Comparison of ENCODE assay signal across 13 mouse cellular contexts in genomic region chr11:75596726-75597255, GRCm38 (mm10). TPM values are rescaled to one million over a fixed set of nuclear protein-coding genes. Genes with fewer than 3 reads are reported as not detected.
DNase-seq lines count a peak whose midpoint lies in the region; ATAC-seq and TF ChIP-seq lines count a peak whose summit lies in the region.
"Had no signal": no experiment of that assay in that cellular context is flagged by ENCODE, and none has a peak within 500 bp of the region (broad histone marks: within the 10 kb centered on the region; RNA-seq: fewer than 3 reads in every experiment).

No protein-coding gene starts in this region.

- no peak for TF ChIP-seq EP300 in MEL (IDR thresholded peaks at IDR 0.05; ENCODE audit: low read depth in 1 of 2, low read length in 2 of 2)
- no peak for TF ChIP-seq EP300 in heart, postnatal 0 days (IDR thresholded peaks at IDR 0.05; ENCODE audit: low read depth)

- WGBS in heart, embryonic 12.5 days = 51% methylated on average over 3 of the region's 3 CpGs
- WGBS in heart, postnatal 0 days = 38% methylated on average over 3 of the region's 3 CpGs
- 91% methylated on average over 3 of the region's 3 CpGs for WGBS in hindbrain, embryonic 14.5 days
- 96% methylated on average over 3 of the region's 3 CpGs for WGBS in forebrain, embryonic 14.5 days

- H3K27ac ChIP-seq in heart, embryonic 12.5 days (ENCODE audit: poor library complexity, severe bottlenecking) = no peak overlapping the region
- no peak overlapping the region for H3K27ac ChIP-seq in MEL (ENCODE audit: control insufficient read depth, low read depth, low read length)
- H3K27ac ChIP-seq in heart, postnatal 0 days (ENCODE audit: low read depth) = 0 out of 2 replicates have a peak overlapping the region, but pooled peaks have one; percentile 4
- H3K27ac ChIP-seq in hindbrain, embryonic 14.5 days = no peak overlapping the region
- no peak overlapping the region for H3K27ac ChIP-seq in forebrain, embryonic 14.5 days (ENCODE audit: low read depth, low read length)

- H3K79me2 ChIP-seq in MEL (ENCODE audit: control insufficient read depth, insufficient read depth, low read length, poor library complexity) = peaks cover 2% of the 10 kb centered on the region

- no peak for TF ChIP-seq CTCF in MEL (IDR thresholded peaks at IDR 0.05 in 2 of 3, conservative IDR thresholded peaks at IDR 0.05 in 1 of 3; ENCODE audit: control insufficient read depth in 1 of 3, insufficient read depth in 1 of 3, low read depth in 2 of 3, low read length in 3 of 3, poor library complexity in 1 of 3, severe bottlenecking in 1 of 3)
- no peak for TF ChIP-seq CTCF in heart, postnatal 0 days (IDR thresholded peaks at IDR 0.05; ENCODE audit: low read depth)

- no peak for TF ChIP-seq POLR2A in MEL (IDR thresholded peaks at IDR 0.05; ENCODE audit: control insufficient read depth in 1 of 2, insufficient read depth in 1 of 2, low read depth in 1 of 2, low read length in 2 of 2, poor library complexity in 1 of 2)

- H3K4me3 ChIP-seq in heart, embryonic 12.5 days = no peak overlapping the region
- no peak overlapping the region for H3K4me3 ChIP-seq in MEL (ENCODE audit: control insufficient read depth in 1 of 2, insufficient read depth in 1 of 2, low read depth in 2 of 2, low read length in 2 of 2)
- no peak overlapping the region for H3K4me3 ChIP-seq in heart, postnatal 0 days (ENCODE audit: low read depth, low read length)
- no peak overlapping the region for H3K4me3 ChIP-seq in hindbrain, embryonic 14.5 days (replicated peaks; ENCODE audit: low read length)
- H3K4me3 ChIP-seq in forebrain, embryonic 14.5 days (ENCODE audit: low read depth, low read length) = no peak overlapping the region
- H3K4me3 ChIP-seq: myocyte had no signal

- no peak for TF ChIP-seq RAD21 in MEL (IDR thresholded peaks at IDR 0.05; ENCODE audit: low read depth, low read length)

- H3K4me2 ChIP-seq in heart, embryonic 12.5 days = no peak overlapping the region
- no peak overlapping the region for H3K4me2 ChIP-seq in heart, postnatal 0 days (ENCODE audit: low read depth, low read length)
- no peak overlapping the region for H3K4me2 ChIP-seq in hindbrain, embryonic 14.5 days (replicated peaks)
- H3K4me2 ChIP-seq in forebrain, embryonic 14.5 days (ENCODE audit: low read length) = no peak overlapping the region
- H3K4me2 ChIP-seq: lung, embryonic 14.5 days had no signal

- H3K4me1 ChIP-seq in heart, embryonic 12.5 days (replicated peaks) = peaks cover 25% of the 10 kb centered on the region
- H3K4me1 ChIP-seq in MEL (ENCODE audit: control insufficient read depth in 1 of 2, insufficient read depth in 2 of 2, low read length in 2 of 2) = peaks cover 13 to 29% of the 10 kb centered on the region in 2 experiments
- H3K4me1 ChIP-seq in heart, postnatal 0 days (ENCODE audit: control insufficient read depth, insufficient read depth) = peaks cover 11% of the 10 kb centered on the region
- no peaks in the 10 kb centered on the region for H3K4me1 ChIP-seq in hindbrain, embryonic 14.5 days (replicated peaks; ENCODE audit: control insufficient read depth, insufficient read depth, low read length)
- H3K4me1 ChIP-seq in forebrain, embryonic 14.5 days (ENCODE audit: control insufficient read depth, insufficient read depth, low read length) = no peaks in the 10 kb centered on the region

- H3K27me3 ChIP-seq in heart, embryonic 12.5 days (replicated peaks) = no peaks in the 10 kb centered on the region
- H3K27me3 ChIP-seq in MEL (ENCODE audit: control insufficient read depth in 1 of 2, insufficient read depth in 2 of 2, low read length in 2 of 2) = no peaks in the 10 kb centered on the region
- H3K27me3 ChIP-seq in heart, postnatal 0 days (ENCODE audit: control insufficient read depth, insufficient read depth, low read length) = no peaks in the 10 kb centered on the region
- H3K27me3 ChIP-seq in hindbrain, embryonic 14.5 days (ENCODE audit: control insufficient read depth, insufficient read depth, low read length) = no peaks in the 10 kb centered on the region
- no peaks in the 10 kb centered on the region for H3K27me3 ChIP-seq in forebrain, embryonic 14.5 days (replicated peaks; ENCODE audit: control insufficient read depth, insufficient read depth, low read length)

- no peaks in the 10 kb centered on the region for H3K9me3 ChIP-seq in heart, embryonic 12.5 days (replicated peaks)
- H3K9me3 ChIP-seq in MEL (replicated peaks; ENCODE audit: insufficient read depth, low read length) = no peaks in the 10 kb centered on the region
- H3K9me3 ChIP-seq in heart, postnatal 0 days (replicated peaks; ENCODE audit: control insufficient read depth, low read length) = no peaks in the 10 kb centered on the region
- H3K9me3 ChIP-seq in hindbrain, embryonic 14.5 days (ENCODE audit: control insufficient read depth, low read length) = no peaks in the 10 kb centered on the region
- no peaks in the 10 kb centered on the region for H3K9me3 ChIP-seq in forebrain, embryonic 14.5 days (replicated peaks; ENCODE audit: control insufficient read depth, low read length)

- ATAC-seq in heart, embryonic 12.5 days (ENCODE audit: insufficient number of reproducible peaks, low FRiP score) = no peak
- peak; percentile 34 for ATAC-seq in heart, postnatal 0 days (ENCODE audit: insufficient read depth, low read depth)
- ATAC-seq in hindbrain, embryonic 14.5 days (ENCODE audit: low FRiP score) = no peak
- ATAC-seq in forebrain, embryonic 14.5 days = no peak
- ATAC-seq: forebrain, postnatal 0 days had no signal

- peaks cover 85% of the 10 kb centered on the region for H3K36me3 ChIP-seq in heart, embryonic 12.5 days
- H3K36me3 ChIP-seq in MEL (ENCODE audit: control insufficient read depth in 1 of 2, insufficient read depth in 2 of 2, low read length in 2 of 2) = peaks cover 25 to 30% of the 10 kb centered on the region in 2 experiments
- H3K36me3 ChIP-seq in heart, postnatal 0 days (replicated peaks; ENCODE audit: control insufficient read depth, insufficient read depth, low read length) = peaks cover 72% of the 10 kb centered on the region
- H3K36me3 ChIP-seq in hindbrain, embryonic 14.5 days (replicated peaks; ENCODE audit: control insufficient read depth, insufficient read depth) = peaks cover 89% of the 10 kb centered on the region
- peaks cover 72% of the 10 kb centered on the region for H3K36me3 ChIP-seq in forebrain, embryonic 14.5 days (ENCODE audit: control insufficient read depth, insufficient read depth, low read length)

- H3K9ac ChIP-seq in heart, embryonic 12.5 days = no peak overlapping the region
- no peak overlapping the region for H3K9ac ChIP-seq in MEL (ENCODE audit: control insufficient read depth, low read depth, low read length, poor library complexity, severe bottlenecking)
- H3K9ac ChIP-seq in heart, postnatal 0 days (replicated peaks; ENCODE audit: low read depth, low read length) = no peak overlapping the region
- no peak overlapping the region for H3K9ac ChIP-seq in hindbrain, embryonic 14.5 days
- H3K9ac ChIP-seq in forebrain, embryonic 14.5 days (ENCODE audit: low read length) = no peak overlapping the region
- H3K9ac ChIP-seq: forebrain, postnatal 0 days; lung, embryonic 14.5 days had no signal

- DNase-seq in heart, adult 18-20 months = peak; percentile 73 to 82
- no peak for DNase-seq in MEL (ENCODE audit: low read depth, low spot score)
- peak; percentile 54 to 58 for DNase-seq in cerebellum, postnatal 14 days
- no peak for DNase-seq in heart, postnatal 0 days (ENCODE audit: low spot score)
- no peak for DNase-seq in hindbrain, embryonic 14.5 days (ENCODE audit: low spot score)
- DNase-seq in forebrain, embryonic 14.5 days (ENCODE audit: low spot score) = no peak
- no peak for DNase-seq in spleen, postnatal 36 days (ENCODE audit: low spot score in 2 of 2)
- DNase-seq: forebrain, postnatal 0 days; lung, embryonic 14.5 days; right cerebral cortex, postnatal 4 days; thymus, postnatal 36 days had no signal

RNA-seq across cellular contexts. Expression of gene Pitpna, which starts 8.9 kb away (rescaled TPM):
- 100 to 1,000 TPM in 1 of 2 experiments, 10 to 100 TPM in 1; 98.2 to 107 TPM for total RNA-seq in heart, adult 18-20 months (2021)
- polyA plus RNA-seq in heart, embryonic 12.5 days (2016; fragmentation: Nextera tagmentation; extraction: Ambion mirVana) = 75.3 and 80.1 TPM in 2 replicates
- total RNA-seq in MEL (2012; rRNA removed) = 67.8 and 73.1 TPM in 2 replicates
- polyA plus RNA-seq in MEL (2012; ENCODE audit: insufficient read depth in 1 of 2, insufficient read length in 2 of 2, low read depth in 1 of 2, low replicate concordance in 2 of 2, missing spikeins in 1 of 2) = 100 to 1,000 TPM; 194 to 709 TPM
- total RNA-seq in heart, postnatal 0 days (2014; rRNA removed; ENCODE audit: low replicate concordance) = 58.4 and 59.6 TPM in 2 replicates
- polyA plus RNA-seq in heart, postnatal 0 days (2015; fragmentation: Nextera tagmentation; extraction: Ambion mirVana) = 74.0 and 76.8 TPM in 2 replicates
- polyA plus RNA-seq in hindbrain, embryonic 14.5 days (2014; fragmentation: Nextera tagmentation; extraction: Ambion mirVana) = 136 and 159 TPM in 2 replicates
- 94.2 and 101 TPM in 2 replicates for polyA plus RNA-seq in forebrain, embryonic 14.5 days (2014; fragmentation: Nextera tagmentation; extraction: Ambion mirVana)

RNA-seq across cellular contexts. Expression of gene Inpp5k, which starts 34.0 kb away (rescaled TPM):
- total RNA-seq in heart, adult 18-20 months (2021) = 10 to 100 TPM; 24.1 to 28.3 TPM
- 17.3 and 17.5 TPM in 2 replicates for polyA plus RNA-seq in heart, embryonic 12.5 days (2016; fragmentation: Nextera tagmentation; extraction: Ambion mirVana)
- total RNA-seq in MEL (2012; rRNA removed) = 15.2 and 16.4 TPM in 2 replicates
- 10 to 100 TPM in 1 of 2 experiments, not detected in 1; 28.7 TPM for polyA plus RNA-seq in MEL (2012; ENCODE audit: insufficient read depth in 1 of 2, insufficient read length in 2 of 2, low read depth in 1 of 2, low replicate concordance in 2 of 2, missing spikeins in 1 of 2)
- total RNA-seq in heart, postnatal 0 days (2014; rRNA removed; ENCODE audit: low replicate concordance) = 55.9 and 64.6 TPM in 2 replicates
- 28.7 and 29.2 TPM in 2 replicates for polyA plus RNA-seq in heart, postnatal 0 days (2015; fragmentation: Nextera tagmentation; extraction: Ambion mirVana)
- polyA plus RNA-seq in hindbrain, embryonic 14.5 days (2014; fragmentation: Nextera tagmentation; extraction: Ambion mirVana) = 42.3 and 44.9 TPM in 2 replicates
- polyA plus RNA-seq in forebrain, embryonic 14.5 days (2014; fragmentation: Nextera tagmentation; extraction: Ambion mirVana) = 53.9 and 55.5 TPM in 2 replicates

RNA-seq across cellular contexts. Expression of gene Myo1c, which starts 53.5 kb away (rescaled TPM):
- 10 to 100 TPM; 87.2 to 96.1 TPM for total RNA-seq in heart, adult 18-20 months (2021)
- polyA plus RNA-seq in heart, embryonic 12.5 days (2016; fragmentation: Nextera tagmentation; extraction: Ambion mirVana) = 72.3 and 76.7 TPM in 2 replicates
- total RNA-seq in MEL (2012; rRNA removed) = 27.0 and 33.2 TPM in 2 replicates
- polyA plus RNA-seq in MEL (2012; ENCODE audit: insufficient read depth in 1 of 2, insufficient read length in 2 of 2, low read depth in 1 of 2, low replicate concordance in 2 of 2, missing spikeins in 1 of 2) = 10 to 100 TPM in 1 of 2 experiments, not detected in 1; 45.6 TPM
- 127 and 143 TPM in 2 replicates for total RNA-seq in heart, postnatal 0 days (2014; rRNA removed; ENCODE audit: low replicate concordance)
- 40.4 and 45.2 TPM in 2 replicates for polyA plus RNA-seq in heart, postnatal 0 days (2015; fragmentation: Nextera tagmentation; extraction: Ambion mirVana)
- 8.7 and 10.4 TPM in 2 replicates for polyA plus RNA-seq in hindbrain, embryonic 14.5 days (2014; fragmentation: Nextera tagmentation; extraction: Ambion mirVana)
- polyA plus RNA-seq in forebrain, embryonic 14.5 days (2014; fragmentation: Nextera tagmentation; extraction: Ambion mirVana) = 5.7 and 6.6 TPM in 2 replicates

Comparison
In these comparisons a context has a peak if more than half of its experiments do, and no peak if none do; other contexts are left out.
1. DNase-seq: peak in heart, adult 18-20 months (2 of 2) and cerebellum, postnatal 14 days (2 of 2); none in MEL (single experiment), heart, postnatal 0 days (single experiment), hindbrain, embryonic 14.5 days (single experiment), forebrain, embryonic 14.5 days (single experiment) and spleen, postnatal 36 days (0 of 2).